Mouse (Mus musculus) liver, embryonic 14 days (tissue): Measurements from ENCODE around the gene Vangl2. TPM values are rescaled to one million over a fixed set of nuclear protein-coding genes. Genes with fewer than 3 reads are reported as not detected.

Source experiments
- polyA plus RNA-seq: library from polyadenylated mRNA; depleted of rRNA; stranded (reverse); fragments of >200 nt; gene quantifications from 2 replicates; pipeline ENCODE4 v1.2.3, GENCODE M21; 2012; rRNA removed

Vangl2 gene
- polyA plus RNA-seq = 0.68 and 0.74 TPM in 2 replicates

GRCm38 (mm10) chr1:172028394-172029275 lies at the start of gene Vangl2:
Gene Vangl2 (minus strand): TSS chr1:172028444.

DNA sequence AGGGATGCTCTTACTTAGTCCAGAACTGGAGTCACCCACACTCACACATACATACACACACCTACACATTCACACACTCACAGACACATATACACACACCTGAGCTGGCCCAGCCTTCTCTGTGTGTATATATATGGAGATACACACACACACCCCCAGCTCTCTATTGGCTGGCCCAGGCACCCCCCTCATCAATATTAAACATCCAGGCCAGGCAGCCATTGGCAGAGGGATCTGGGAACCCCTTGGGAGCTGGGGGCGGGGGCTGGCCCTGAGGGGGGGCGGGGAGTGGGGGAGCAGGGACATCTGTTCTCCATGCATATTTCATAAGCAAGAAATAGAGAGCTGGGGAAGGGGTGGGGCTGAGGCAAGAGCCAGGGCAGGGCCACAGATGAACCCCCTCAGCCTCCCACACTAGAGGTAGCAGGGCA lies 29.3 kb upstream of the Vangl2 start, which contains the start of gene Nhlh1:
Gene Nhlh1, minus strand, starts transcription at position 83 of the 431 bp plus-strand sequence.

Other genes starting within 250 kb of the Vangl2 start
- 3.2 and 4.5 TPM in 2 replicates for gene Cd84, start 188.7 kb downstream of the Vangl2 start, polyA plus RNA-seq
- gene Gm10521, start 132.8 kb downstream of the Vangl2 start, polyA plus RNA-seq = 0.25 and 0.30 TPM in 2 replicates
- 0.19 and 0.33 TPM in 2 replicates for gene Slamf6, start 110.9 kb downstream of the Vangl2 start, polyA plus RNA-seq
- gene Nhlh1, start 29.1 kb upstream of the Vangl2 start, polyA plus RNA-seq = not detected in 2 replicates
- gene Copa, start 54.1 kb upstream of the Vangl2 start, polyA plus RNA-seq = 31.2 and 31.6 TPM in 2 replicates
- gene Ncstn, start 54.4 kb upstream of the Vangl2 start, polyA plus RNA-seq = 20.5 and 24.1 TPM in 2 replicates
- 18.3 and 20.3 TPM in 2 replicates for gene Pex19, start 98.3 kb upstream of the Vangl2 start, polyA plus RNA-seq
- gene Dcaf8, start 119.6 kb upstream of the Vangl2 start, polyA plus RNA-seq = 34.0 and 37.0 TPM in 2 replicates
- gene Pea15a, start 178.4 kb upstream of the Vangl2 start, polyA plus RNA-seq = 11.8 and 12.0 TPM in 2 replicates
- gene Casq1, start 191.4 kb upstream of the Vangl2 start, polyA plus RNA-seq = 0.18 and 0.85 TPM in 2 replicates
- 0.01 TPM in 2 replicates for gene Atp1a4, start 230.0 kb upstream of the Vangl2 start, polyA plus RNA-seq
- gene Igsf8, start 233.2 kb upstream of the Vangl2 start, polyA plus RNA-seq = 13.8 and 14.8 TPM in 2 replicates